Mouse (Mus musculus) stomach, embryonic 14.5 days (tissue): Measurements from ENCODE around the gene Kif5c. TPM values are rescaled to one million over a fixed set of nuclear protein-coding genes. Genes with fewer than 3 reads are reported as not detected.

ENCODE experiments used
- ATAC-seq: fragments of 200-750 bp; cut with Nextera tagmentation; 2 replicates; pipeline ENCODE4 v1.8.0; 2017; ENCODE audit warnings: low read depth, moderate TSS enrichment; ENCODE audit not compliant: insufficient number of reproducible peaks, insufficient read depth, low FRiP score
- H3K27ac ChIP-seq: fragments of 300-500 bp; sonication (generic); 2 replicates; pipeline ENCODE4 v1.5.1; 2014; ENCODE audit warnings: mild to moderate bottlenecking, low read length, moderate library complexity, mixed read lengths
- H3K27me3 ChIP-seq: fragments of 300-500 bp; sonication (generic); 2 replicates; pipeline ENCODE4 v1.6.1; 2014; ENCODE audit warnings: low read length, control low read depth, mixed read lengths; ENCODE audit not compliant: control insufficient read depth, insufficient read depth
- H3K36me3 ChIP-seq: fragments of 300-500 bp; sonication (generic); 2 replicates; pipeline ENCODE4 v1.6.1; 2014; ENCODE audit warnings: mild to moderate bottlenecking, control low read depth, low read length, moderate library complexity, mixed read lengths; ENCODE audit not compliant: control insufficient read depth, insufficient read depth
- H3K4me1 ChIP-seq: fragments of 300-500 bp; sonication (generic); 2 replicates; pipeline ENCODE4 v1.6.1; 2014; ENCODE audit warnings: low read length, control low read depth, mixed read lengths; ENCODE audit not compliant: control insufficient read depth, insufficient read depth
- H3K4me2 ChIP-seq: fragments of 300-500 bp; sonication (generic); replicated peaks from 2 replicates; pipeline ENCODE4 v1.6.1; 2014; ENCODE audit warnings: low read depth, low read length, control low read depth
- H3K4me3 ChIP-seq: fragments of 300-500 bp; sonication (generic); 2 replicates; pipeline ENCODE4 v1.5.1; 2014; ENCODE audit warnings: low read depth, low read length, control low read depth
- H3K9ac ChIP-seq: fragments of 300-500 bp; sonication (generic); replicated peaks from 2 replicates; pipeline ENCODE4 v1.6.1; 2014; ENCODE audit warnings: low read depth, mild to moderate bottlenecking, control low read depth, low read length, moderate library complexity, mixed read lengths
- H3K9me3 ChIP-seq: fragments of 300-500 bp; sonication (generic); 2 replicates; pipeline ENCODE4 v1.6.1; 2016; ENCODE audit warnings: low read depth, low read length, control low read depth; ENCODE audit not compliant: control insufficient read depth
- WGBS: fragments of 180-500 bp; shearing (Covaris S2); extraction: QIAGEN DNeasy Blood & Tissue Kit; methylation state at CpG from one replicate; pipeline ENCODE4 v1.1.7; 2014; 5-methylcytosine and 5-hydroxymethylcytosine counted together
- polyA plus RNA-seq: library from polyadenylated mRNA; unstranded; fragments of >200 nt; fragmentation: Nextera tagmentation; extraction: Ambion mirVana; gene quantifications from 2 replicates; pipeline ENCODE4 v1.2.1, GENCODE M21; 2014

Gene Kif5c
- polyA plus RNA-seq, 1 experiment from 2014 or later, result 11.6 TPM

DNA sequence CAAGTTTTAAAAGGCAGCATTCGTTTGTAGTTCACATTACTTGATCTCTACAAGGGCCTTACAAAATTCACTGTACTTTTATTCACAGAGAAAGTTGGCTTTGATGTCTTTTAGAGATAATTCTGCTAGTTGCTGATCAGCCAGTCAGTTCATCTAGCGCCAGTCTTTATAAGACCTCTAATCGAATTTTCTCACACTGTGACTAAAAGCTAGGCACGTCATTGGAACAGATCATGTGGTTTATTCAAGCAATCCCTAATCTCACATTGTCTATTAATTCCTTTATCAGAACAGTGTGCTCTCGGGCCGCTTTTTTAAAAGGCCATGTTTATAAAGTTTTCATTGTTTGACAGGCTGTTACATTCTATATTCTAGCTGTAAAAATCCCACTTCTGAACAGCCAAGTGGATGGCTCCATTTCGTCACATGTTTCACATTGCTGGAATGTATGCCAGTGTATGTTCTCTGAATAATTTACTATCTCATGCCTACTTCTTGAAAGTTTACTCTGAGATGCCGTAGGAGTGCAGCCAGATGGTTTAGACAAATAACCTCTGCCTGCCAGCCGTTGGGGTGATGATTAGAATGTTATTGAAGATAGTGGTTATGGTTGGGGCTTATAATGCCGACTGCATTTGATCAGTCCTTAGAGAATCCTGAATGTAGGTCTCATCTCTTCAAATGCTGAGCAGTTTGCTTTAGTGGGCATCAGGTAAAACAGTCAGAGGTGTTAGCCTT, 154.3 kb downstream of the Kif5c start:
- Histone ChIP-seq H3K27ac (no peak overlapping the region), H3K36me3 (no peaks in the 10 kb centered on the region), H3K4me1 (0 out of 2 replicates have a peak, but pooled peaks cover 4% of the 10 kb centered on the region), H3K9ac (no peak overlapping the region), H3K9me3 (no peaks in the 10 kb centered on the region), H3K27me3 (no peaks in the 10 kb centered on the region), H3K4me3 (no peak overlapping the region), H3K4me2 (no peak overlapping the region)
- 60% methylated on average over 10 of the region's 10 CpGs for WGBS
- no peak for ATAC-seq

DNA sequence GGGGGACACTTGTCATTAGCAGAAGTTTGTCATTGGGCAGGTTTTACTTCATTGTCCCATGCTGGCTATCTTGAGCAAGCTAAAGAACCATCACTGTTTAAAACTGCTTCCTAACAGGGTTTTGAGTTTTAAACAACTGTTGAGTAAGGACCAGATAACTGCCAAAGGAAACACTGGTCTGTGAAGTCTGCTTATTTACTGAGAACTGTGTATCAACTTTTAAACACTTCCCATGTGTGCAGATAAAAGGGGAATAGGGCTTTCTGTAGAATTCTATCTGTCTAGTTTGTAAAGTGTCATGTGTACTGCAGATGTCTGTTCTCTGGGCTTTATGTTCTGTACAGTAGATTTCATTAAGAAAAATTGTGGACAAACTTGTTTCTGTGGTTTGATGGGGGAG, 155.1 kb downstream of the Kif5c start:
- no peak for ATAC-seq
- Histone ChIP-seq H3K27me3 (no peaks in the 10 kb centered on the region), H3K4me3 (no peak overlapping the region), H3K36me3 (no peaks in the 10 kb centered on the region), H3K9me3 (no peaks in the 10 kb centered on the region), H3K27ac (no peak overlapping the region), H3K9ac (no peak overlapping the region), H3K4me2 (no peak overlapping the region), H3K4me1 (0 out of 2 replicates have a peak, but pooled peaks cover 4% of the 10 kb centered on the region)

DNA sequence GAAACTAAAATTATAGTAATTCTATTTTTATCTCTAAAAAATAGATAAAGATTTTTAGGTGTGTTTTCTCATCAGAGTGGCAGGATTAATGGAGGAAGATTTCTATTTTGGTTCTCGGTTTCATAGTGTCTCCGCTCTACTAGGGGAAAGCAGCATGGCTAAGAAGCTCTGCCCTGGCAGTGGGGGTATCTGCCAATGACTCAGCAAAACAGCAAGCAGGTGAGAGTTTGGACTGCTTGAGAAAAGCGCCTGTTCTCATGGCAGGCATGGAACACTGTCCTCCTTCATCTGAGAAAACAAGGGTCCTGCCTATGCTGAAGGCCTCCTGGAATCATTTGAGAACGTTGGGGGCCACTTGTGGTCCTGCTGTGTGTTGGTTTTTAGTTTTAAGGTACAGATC, 156.1 kb downstream of the Kif5c start:
- Histone ChIP-seq H3K4me2 (no peak overlapping the region), H3K27me3 (no peaks in the 10 kb centered on the region), H3K9me3 (no peaks in the 10 kb centered on the region), H3K9ac (no peak overlapping the region), H3K27ac (no peak overlapping the region), H3K4me1 (0 out of 2 replicates have a peak, but pooled peaks cover under 1% of the 10 kb centered on the region), H3K4me3 (no peak overlapping the region), H3K36me3 (no peaks in the 10 kb centered on the region)
- WGBS, result 85% methylated on average over 4 of the region's 4 CpGs
- no peak for ATAC-seq

DNA sequence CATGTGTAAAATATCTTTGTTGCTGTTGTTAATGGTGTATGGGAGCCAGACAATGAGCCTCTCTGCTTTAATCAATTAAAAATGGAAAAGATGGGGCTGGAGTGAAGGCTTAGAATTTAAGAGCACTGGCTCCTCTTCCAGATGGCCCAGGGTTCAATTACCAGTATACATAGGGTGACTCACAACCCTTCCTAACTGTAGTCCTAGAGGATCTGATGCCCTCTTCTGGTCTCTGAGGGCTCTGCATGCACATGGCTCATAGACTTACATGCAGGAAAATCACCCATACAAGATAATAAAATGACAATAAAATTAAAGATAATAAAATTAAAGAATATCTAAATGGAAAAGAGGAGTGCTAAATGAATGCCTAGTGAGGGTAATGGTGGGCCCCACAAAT, 156.6 kb downstream of the Kif5c start:
- Histone ChIP-seq H3K27me3 (no peaks in the 10 kb centered on the region), H3K36me3 (no peaks in the 10 kb centered on the region), H3K4me2 (no peak overlapping the region), H3K9me3 (no peaks in the 10 kb centered on the region), H3K4me3 (no peak overlapping the region), H3K9ac (no peak overlapping the region), H3K4me1 (no peaks in the 10 kb centered on the region), H3K27ac (no peak overlapping the region)
- ATAC-seq, result no peak

DNA sequence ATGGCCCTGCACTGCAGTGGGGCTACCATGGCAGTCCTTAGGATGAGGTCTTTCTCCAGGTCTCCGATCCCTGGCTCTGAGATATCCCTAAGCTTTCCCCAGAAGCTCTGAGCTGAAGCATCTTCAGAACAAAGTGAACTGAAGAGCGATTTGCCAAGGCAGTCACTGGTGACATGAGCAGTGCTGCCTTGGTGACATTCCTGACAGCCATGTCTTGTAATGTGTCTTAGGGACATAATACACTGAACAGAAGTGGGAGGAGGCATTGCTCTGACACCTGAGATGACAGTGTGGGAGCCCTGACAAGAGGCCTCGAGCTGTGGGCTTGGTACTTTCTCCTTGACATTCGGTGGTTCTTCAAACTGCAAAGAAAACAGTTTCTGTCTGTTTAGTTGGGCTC, 157.3 kb downstream of the Kif5c start:
- Histone ChIP-seq H3K36me3 (no peaks in the 10 kb centered on the region), H3K4me3 (no peak overlapping the region), H3K4me1 (no peaks in the 10 kb centered on the region), H3K27ac (no peak overlapping the region), H3K4me2 (no peak overlapping the region), H3K27me3 (no peaks in the 10 kb centered on the region), H3K9me3 (no peaks in the 10 kb centered on the region), H3K9ac (no peak overlapping the region)
- WGBS, result 79% methylated on average over 4 of the region's 4 CpGs
- no peak for ATAC-seq

DNA sequence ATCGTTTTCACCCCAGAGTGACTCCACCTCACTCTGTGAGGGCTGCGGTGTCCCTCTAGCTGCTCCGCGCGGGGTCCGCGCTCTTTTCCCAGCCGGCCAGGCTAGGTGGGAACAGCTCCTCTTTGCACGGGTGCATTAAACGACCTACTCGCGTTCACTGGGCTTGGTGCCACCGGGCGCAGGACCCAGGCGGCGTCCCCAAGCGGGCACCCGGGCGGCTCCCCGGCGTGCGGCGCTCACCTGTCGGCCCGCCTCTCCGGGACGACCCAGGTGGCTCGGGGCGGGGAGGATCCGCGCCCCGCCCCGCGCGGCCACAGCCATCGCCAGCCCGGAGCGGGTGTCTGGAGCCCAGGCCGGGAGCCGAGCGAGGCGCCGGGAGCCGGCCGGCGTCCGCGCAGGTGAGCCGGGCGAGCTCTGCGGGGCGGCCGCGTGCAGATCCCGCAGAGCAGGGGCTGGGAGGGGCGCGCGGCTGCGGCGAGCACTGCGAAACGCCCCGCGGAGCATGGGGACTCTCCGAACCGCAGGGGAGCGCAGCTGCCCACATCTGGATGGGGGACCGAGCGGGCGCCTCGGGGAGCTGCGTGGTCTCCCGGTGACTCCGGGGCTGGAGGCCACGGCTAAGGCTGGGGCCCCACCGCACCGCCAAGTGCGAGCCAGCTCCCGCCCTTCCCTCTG, 168.4 kb downstream of the Kif5c start, which contains the start of gene Lypd6b:
Lypd6b (plus strand) TSS at position 313 of the 675 bp plus-strand sequence.
- under 1% methylated on average over 79 of the region's 79 CpGs for WGBS
- H3K36me3 ChIP-seq, result no peaks in the 10 kb centered on the region
- peak within 1 kb of the TSS; percentile 77 for H3K4me3 ChIP-seq
- H3K4me1 ChIP-seq, result peaks cover 3% of the 10 kb centered on the region; the same call in 1 of the 2 replicates
- no peaks in the 10 kb centered on the region for H3K9me3 ChIP-seq
- H3K9ac ChIP-seq, result peak within 1 kb of the TSS; percentile 61
- ATAC-seq, result peak; percentile 83
- H3K4me2 ChIP-seq, result peak within 1 kb of the TSS; percentile 98
- no peaks in the 10 kb centered on the region; the same call in 1 of the 2 replicates for H3K27me3 ChIP-seq
- peak within 1 kb of the TSS; percentile 33; the same call in 1 of the 2 replicates for H3K27ac ChIP-seq

DNA sequence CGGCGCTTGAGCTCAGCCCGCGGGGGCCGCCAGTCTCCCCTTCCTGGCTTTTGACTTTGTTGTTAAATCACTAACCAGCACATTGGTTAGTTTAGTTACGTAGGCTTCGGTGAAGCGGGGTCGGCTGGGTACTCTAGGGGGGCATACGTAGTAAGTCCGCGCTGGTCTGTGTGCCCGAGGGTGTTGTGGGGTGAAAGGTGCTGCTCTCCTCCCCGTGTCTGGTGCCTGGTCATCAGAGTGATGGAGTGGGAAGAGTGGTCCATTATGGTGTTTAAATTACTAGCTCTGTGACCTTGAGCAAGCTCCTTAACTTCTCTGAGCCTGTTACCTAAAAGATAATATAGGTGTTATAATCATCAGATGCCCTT, 168.9 kb downstream of the Kif5c start:
- peak; percentile 25; the same call in 1 of the 2 replicates for ATAC-seq
- Histone ChIP-seq H3K36me3 (no peaks in the 10 kb centered on the region), H3K27me3 (no peaks in the 10 kb centered on the region; the same call in 1 of the 2 replicates), H3K9me3 (no peaks in the 10 kb centered on the region), H3K4me3 (peak overlapping the region; percentile 77), H3K9ac (peak overlapping the region; percentile 61), H3K4me1 (peaks cover 3% of the 10 kb centered on the region; the same call in 1 of the 2 replicates), H3K4me2 (peak overlapping the region; percentile 98), H3K27ac (peak overlapping the region; percentile 33; the same call in 1 of the 2 replicates)
- 0% methylated on average over 14 of the region's 14 CpGs for WGBS

DNA sequence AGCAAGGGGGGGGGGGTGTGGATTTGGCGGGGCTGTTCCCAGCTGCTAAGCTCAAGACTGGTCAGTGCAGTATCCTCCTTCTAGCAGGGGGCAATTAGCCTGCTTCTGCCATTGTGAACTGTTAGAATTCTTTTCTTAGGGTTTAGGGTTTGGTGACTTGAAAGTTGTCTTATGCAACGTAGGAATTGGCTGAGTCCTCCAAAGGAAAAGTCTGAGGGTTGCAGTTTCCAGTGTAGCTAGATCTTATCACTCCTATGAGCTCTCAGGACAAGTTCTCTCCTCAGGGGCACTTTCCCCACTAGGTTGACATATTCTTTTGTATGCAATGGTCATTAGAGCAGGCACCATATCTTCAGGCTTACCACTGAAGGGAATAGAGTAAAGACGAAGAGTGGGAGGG, 169.5 kb downstream of the Kif5c start:
- no peak for ATAC-seq

More for the DNA sequence above, 169.5 kb downstream of the Kif5c start:
- H3K36me3 ChIP-seq, result no peaks in the 10 kb centered on the region
- H3K4me3 ChIP-seq, result peak overlapping the region; percentile 77
- peaks cover 3% of the 10 kb centered on the region; the same call in 1 of the 2 replicates for H3K4me1 ChIP-seq
- WGBS, result 11% methylated on average over 3 of the region's 3 CpGs
- H3K9me3 ChIP-seq, result no peaks in the 10 kb centered on the region
- H3K4me2 ChIP-seq, result peak overlapping the region; percentile 98
- H3K9ac ChIP-seq, result no peak overlapping the region
- no peaks in the 10 kb centered on the region; the same call in 1 of the 2 replicates for H3K27me3 ChIP-seq
- no peak overlapping the region for H3K27ac ChIP-seq
